Mouse (Mus musculus) spleen, adult 2 months (tissue): ENCODE data around the gene Olfr524. TPM values are rescaled to one million over a fixed set of nuclear protein-coding genes. Genes with fewer than 3 reads are reported as not detected.

Source experiments
- DNase-seq, 2 experiments: peaks; one replicate each; pipeline versions ENCODE4 v3.0.0 to v3.0.0-alpha.2; 2012 to 2021; ENCODE audit warnings: low spot score in 2 of 2, low read depth in 1 of 2
- H3K27ac ChIP-seq: fragments of 200-500 bp; 2 replicates; pipeline ENCODE4 v1.5.1; 2012; ENCODE audit warnings: low read length, inconsistent platforms; ENCODE audit not compliant: insufficient read depth
- H3K27me3 ChIP-seq: fragments of 200-500 bp; 2 replicates; pipeline ENCODE4 v1.6.1; 2012; ENCODE audit warnings: mild to moderate bottlenecking, moderate library complexity, low read length, inconsistent platforms; ENCODE audit not compliant: control insufficient read depth, insufficient read depth
- H3K36me3 ChIP-seq: fragments of 200-500 bp; 2 replicates; pipeline ENCODE4 v1.6.1; 2012; ENCODE audit warnings: mild to moderate bottlenecking, low read length, inconsistent platforms; ENCODE audit not compliant: control insufficient read depth, insufficient read depth
- H3K4me1 ChIP-seq: fragments of 200-500 bp; 2 replicates; pipeline ENCODE4 v1.6.1; 2011; ENCODE audit warnings: inconsistent platforms; ENCODE audit not compliant: control insufficient read depth, insufficient read depth, insufficient read length
- H3K4me3 ChIP-seq: fragments of 200-500 bp; 2 replicates; pipeline ENCODE4 v1.5.1; 2011; ENCODE audit warnings: mild to moderate bottlenecking, inconsistent platforms; ENCODE audit not compliant: insufficient read depth, insufficient read length; ENCODE audit errors: extremely low read depth
- CTCF ChIP-seq: fragments of 200-500 bp; IDR thresholded peaks from 2 replicates; pipeline ENCODE4 v1.5.1; 2011; ENCODE audit warnings: mild to moderate bottlenecking, inconsistent platforms; ENCODE audit not compliant: insufficient read depth, insufficient read length, insufficient replicate concordance; ENCODE audit errors: extremely low read depth
- POLR2A ChIP-seq: fragments of 200-500 bp; IDR thresholded peaks from 2 replicates; pipeline ENCODE4 v1.6.1; 2011; ENCODE audit warnings: low read depth, low read length, inconsistent platforms
- WGBS: fragments of 180-500 bp; shearing (Covaris S2); methylation state at CpG from one replicate; pipeline ENCODE4 v1.1.7; 2018; 5-methylcytosine and 5-hydroxymethylcytosine counted together
- polyA plus RNA-seq: library from polyadenylated mRNA; depleted of rRNA; stranded (reverse); fragments of >200 nt; gene quantifications from 2 replicates; pipeline ENCODE4 v1.2.3, GENCODE M21; 2012

The Olfr524 gene
- polyA plus RNA-seq, 1 experiment = 0.07 TPM

GRCm38 (mm10) chr7:140170863-140171262 is 34.9 kb downstream of the Olfr524 start:
- DNase-seq = no peak
- no peak overlapping the region for H3K4me3 ChIP-seq
- no peaks in the 10 kb centered on the region for H3K36me3 ChIP-seq
- no peak overlapping the region for H3K27ac ChIP-seq
- no peaks in the 10 kb centered on the region for H3K4me1 ChIP-seq
- TF ChIP-seq CTCF (no peak), POLR2A (no peak)
- 88% methylated on average over 3 of the region's 3 CpGs for WGBS
- no peaks in the 10 kb centered on the region for H3K27me3 ChIP-seq

- Histone ChIP-seq H3K4me1 (no peaks in the 10 kb centered on the region), H3K4me3 (no peak overlapping the region), H3K27me3 (no peaks in the 10 kb centered on the region), H3K36me3 (no peaks in the 10 kb centered on the region), H3K27ac (no peak overlapping the region)
- 90% methylated on average over 4 of the region's 4 CpGs for WGBS
- TF ChIP-seq POLR2A (no peak), CTCF (no peak)
- no peak for DNase-seq
Observed at GRCm38 (mm10) chr7:140169386-140169785, 36.4 kb downstream of the Olfr524 start.

- no peak for TF ChIP-seq POLR2A
- no peak for TF ChIP-seq CTCF
- Histone ChIP-seq H3K27ac (no peak overlapping the region), H3K27me3 (no peaks in the 10 kb centered on the region), H3K4me3 (no peak overlapping the region), H3K36me3 (no peaks in the 10 kb centered on the region), H3K4me1 (no peaks in the 10 kb centered on the region)
- 80% methylated on average over 1 of the region's 1 CpGs for WGBS
- no peak for DNase-seq
Observed at GRCm38 (mm10) chr7:140167950-140168349, 37.8 kb downstream of the Olfr524 start.

GRCm38 (mm10) chr7:140164664-140165063 is 41.1 kb downstream of the Olfr524 start, which contains the start of gene Olfr522:
Olfr522 (minus strand) TSS chr7:140164764.
- WGBS = 77% methylated on average over 7 of the region's 7 CpGs
- TF ChIP-seq CTCF (no peak), POLR2A (no peak)

GRCm38 (mm10) chr7:140160363-140160762 is 45.4 kb downstream of the Olfr524 start:
- no peak overlapping the region for H3K4me3 ChIP-seq
- no peaks in the 10 kb centered on the region for H3K36me3 ChIP-seq
- no peak overlapping the region for H3K27ac ChIP-seq
- TF ChIP-seq CTCF = no peak
- TF ChIP-seq POLR2A = no peak
- no peaks in the 10 kb centered on the region for H3K4me1 ChIP-seq
- H3K27me3 ChIP-seq = no peaks in the 10 kb centered on the region
- 73% methylated on average over 3 of the region's 3 CpGs for WGBS
- DNase-seq = no peak

More at GRCm38 (mm10) chr7:140164664-140165063, 41.1 kb downstream of the Olfr524 start, which contains the start of gene Olfr522:
- H3K27ac ChIP-seq = no peak within 1 kb of the TSS
- DNase-seq = no peak
- H3K27me3 ChIP-seq = no peaks in the 10 kb centered on the region
- H3K36me3 ChIP-seq = no peaks in the 10 kb centered on the region
- no peaks in the 10 kb centered on the region for H3K4me1 ChIP-seq
- no peak within 1 kb of the TSS for H3K4me3 ChIP-seq

GRCm38 (mm10) chr7:140154218-140154927 is 51.4 kb downstream of the Olfr524 start, which contains the start of gene Sprn:
Sprn (minus strand) TSS chr7:140154877.
- no peak within 1 kb of the TSS for H3K27ac ChIP-seq
- H3K27me3 ChIP-seq = peaks cover 8% of the 10 kb centered on the region; the same call in 1 of the 2 replicates
- no peaks in the 10 kb centered on the region for H3K4me1 ChIP-seq
- H3K36me3 ChIP-seq = peaks cover 2% of the 10 kb centered on the region; the same call in 1 of the 2 replicates
- WGBS = 18% methylated on average over 28 of the region's 28 CpGs
- TF ChIP-seq POLR2A (no peak), CTCF (no peak)
- no peak within 1 kb of the TSS for H3K4me3 ChIP-seq
- DNase-seq = no peak

GRCm38 (mm10) chr7:140153829-140154217 is 51.9 kb downstream of the Olfr524 start:
- H3K4me1 ChIP-seq = no peaks in the 10 kb centered on the region
- DNase-seq = no peak
- H3K4me3 ChIP-seq = no peak overlapping the region
- peaks cover 2% of the 10 kb centered on the region; the same call in 1 of the 2 replicates for H3K36me3 ChIP-seq
- H3K27me3 ChIP-seq = peaks cover 8% of the 10 kb centered on the region; the same call in 1 of the 2 replicates
- H3K27ac ChIP-seq = no peak overlapping the region
- WGBS = 34% methylated on average over 4 of the region's 4 CpGs
- TF ChIP-seq POLR2A (no peak), CTCF (no peak)
